Mouse (Mus musculus): Measurements from ENCODE around the gene Cdyl. TPM values are rescaled to one million over a fixed set of nuclear protein-coding genes. Genes with fewer than 3 reads are reported as not detected.

Cdyl gene
- polyA plus RNA-seq, 1 experiment from 2014 or later, result 12.0 TPM

GRCm38 (mm10) chr13:35677433-35678051 is 17.9 kb downstream of the Cdyl start:
- no peak overlapping the region for H3K27ac ChIP-seq (ENCODE audit: low read depth, low read length)
- ATAC-seq (ENCODE audit: low FRiP score), result no peak
- H3K9ac ChIP-seq (ENCODE audit: low read depth, low read length), result no peak overlapping the region
- WGBS, result 75% methylated on average over 7 of the region's 7 CpGs
- H3K4me1 ChIP-seq (replicated peaks; ENCODE audit: control insufficient read depth, insufficient read depth, low read length), result no peaks in the 10 kb centered on the region
- H3K27me3 ChIP-seq (ENCODE audit: control insufficient read depth, insufficient read depth, low read length), result no peaks in the 10 kb centered on the region
- no peaks in the 10 kb centered on the region for H3K9me3 ChIP-seq (ENCODE audit: control insufficient read depth, low read length)
- DNase-seq (ENCODE audit: low spot score), result no peak
- no peaks in the 10 kb centered on the region for H3K36me3 ChIP-seq (ENCODE audit: control insufficient read depth, insufficient read depth, low read length)
- H3K4me3 ChIP-seq (ENCODE audit: low read depth, low read length), result no peak overlapping the region
- no peak overlapping the region for H3K4me2 ChIP-seq (replicated peaks; ENCODE audit: low read depth, low read length)

- 89% methylated on average over 6 of the region's 6 CpGs for WGBS
- ATAC-seq (ENCODE audit: low FRiP score) (no peak), DNase-seq (ENCODE audit: low spot score) (no peak)
- H3K27ac ChIP-seq (ENCODE audit: low read depth, low read length), result no peak overlapping the region
- no peaks in the 10 kb centered on the region for H3K4me1 ChIP-seq (replicated peaks; ENCODE audit: control insufficient read depth, insufficient read depth, low read length)
- H3K9ac ChIP-seq (ENCODE audit: low read depth, low read length), result no peak overlapping the region
- no peaks in the 10 kb centered on the region for H3K27me3 ChIP-seq (ENCODE audit: control insufficient read depth, insufficient read depth, low read length)
- H3K36me3 ChIP-seq (ENCODE audit: control insufficient read depth, insufficient read depth, low read length), result no peaks in the 10 kb centered on the region
- H3K9me3 ChIP-seq (ENCODE audit: control insufficient read depth, low read length), result no peaks in the 10 kb centered on the region
- no peak overlapping the region for H3K4me2 ChIP-seq (replicated peaks; ENCODE audit: low read depth, low read length)
- no peak overlapping the region for H3K4me3 ChIP-seq (ENCODE audit: low read depth, low read length)
These were observed 19.1 kb downstream of the Cdyl start for GRCm38 (mm10) chr13:35678691-35679090.

- H3K9ac ChIP-seq (ENCODE audit: low read depth, low read length), result no peak overlapping the region
- no peak for ATAC-seq (ENCODE audit: low FRiP score)
- no peak overlapping the region for H3K4me2 ChIP-seq (replicated peaks; ENCODE audit: low read depth, low read length)
These were observed 21.7 kb downstream of the Cdyl start for GRCm38 (mm10) chr13:35681361-35681760.

GRCm38 (mm10) chr13:35686273-35686672 is 26.6 kb downstream of the Cdyl start:
- 76% methylated on average over 8 of the region's 8 CpGs for WGBS
- DNase-seq (ENCODE audit: low spot score) (no peak), ATAC-seq (ENCODE audit: low FRiP score) (no peak)
- Histone ChIP-seq H3K4me1 (replicated peaks; ENCODE audit: control insufficient read depth, insufficient read depth, low read length) (no peaks in the 10 kb centered on the region), H3K4me3 (ENCODE audit: low read depth, low read length) (no peak overlapping the region), H3K4me2 (replicated peaks; ENCODE audit: low read depth, low read length) (no peak overlapping the region), H3K36me3 (ENCODE audit: control insufficient read depth, insufficient read depth, low read length) (no peaks in the 10 kb centered on the region), H3K27ac (ENCODE audit: low read depth, low read length) (no peak overlapping the region), H3K27me3 (ENCODE audit: control insufficient read depth, insufficient read depth, low read length) (no peaks in the 10 kb centered on the region), H3K9me3 (ENCODE audit: control insufficient read depth, low read length) (no peaks in the 10 kb centered on the region), H3K9ac (ENCODE audit: low read depth, low read length) (no peak overlapping the region)

More at GRCm38 (mm10) chr13:35681361-35681760, 21.7 kb downstream of the Cdyl start:
- DNase-seq (ENCODE audit: low spot score), result no peak
- no peaks in the 10 kb centered on the region for H3K4me1 ChIP-seq (replicated peaks; ENCODE audit: control insufficient read depth, insufficient read depth, low read length)
- no peaks in the 10 kb centered on the region for H3K36me3 ChIP-seq (ENCODE audit: control insufficient read depth, insufficient read depth, low read length)
- no peaks in the 10 kb centered on the region for H3K27me3 ChIP-seq (ENCODE audit: control insufficient read depth, insufficient read depth, low read length)
- no peak overlapping the region for H3K4me3 ChIP-seq (ENCODE audit: low read depth, low read length)
- no peaks in the 10 kb centered on the region for H3K9me3 ChIP-seq (ENCODE audit: control insufficient read depth, low read length)
- WGBS, result 85% methylated on average over 3 of the region's 3 CpGs
- no peak overlapping the region for H3K27ac ChIP-seq (ENCODE audit: low read depth, low read length)

GRCm38 (mm10) chr13:35689560-35689959 is 29.9 kb downstream of the Cdyl start:
- ATAC-seq (ENCODE audit: low FRiP score) (no peak), DNase-seq (ENCODE audit: low spot score) (no peak)
- Histone ChIP-seq H3K4me1 (replicated peaks; ENCODE audit: control insufficient read depth, insufficient read depth, low read length) (no peaks in the 10 kb centered on the region), H3K27me3 (ENCODE audit: control insufficient read depth, insufficient read depth, low read length) (no peaks in the 10 kb centered on the region), H3K4me3 (ENCODE audit: low read depth, low read length) (no peak overlapping the region), H3K9ac (ENCODE audit: low read depth, low read length) (no peak overlapping the region), H3K9me3 (ENCODE audit: control insufficient read depth, low read length) (no peaks in the 10 kb centered on the region), H3K27ac (ENCODE audit: low read depth, low read length) (no peak overlapping the region), H3K4me2 (replicated peaks; ENCODE audit: low read depth, low read length) (no peak overlapping the region), H3K36me3 (ENCODE audit: control insufficient read depth, insufficient read depth, low read length) (no peaks in the 10 kb centered on the region)
- WGBS, result 84% methylated on average over 3 of the region's 3 CpGs

- H3K9ac ChIP-seq (ENCODE audit: low read depth, low read length), result no peak overlapping the region
- no peaks in the 10 kb centered on the region for H3K9me3 ChIP-seq (ENCODE audit: control insufficient read depth, low read length)
- no peak overlapping the region for H3K4me2 ChIP-seq (replicated peaks; ENCODE audit: low read depth, low read length)
- H3K27ac ChIP-seq (ENCODE audit: low read depth, low read length), result no peak overlapping the region
- H3K36me3 ChIP-seq (ENCODE audit: control insufficient read depth, insufficient read depth, low read length), result no peaks in the 10 kb centered on the region
- DNase-seq (ENCODE audit: low spot score) (no peak), ATAC-seq (ENCODE audit: low FRiP score) (no peak)
- no peak overlapping the region for H3K4me3 ChIP-seq (ENCODE audit: low read depth, low read length)
- WGBS, result 97% methylated on average over 4 of the region's 4 CpGs
- H3K27me3 ChIP-seq (ENCODE audit: control insufficient read depth, insufficient read depth, low read length), result no peaks in the 10 kb centered on the region
- H3K4me1 ChIP-seq (replicated peaks; ENCODE audit: control insufficient read depth, insufficient read depth, low read length), result no peaks in the 10 kb centered on the region
These were observed 58.0 kb downstream of the Cdyl start for GRCm38 (mm10) chr13:35717658-35718057.

- ATAC-seq (ENCODE audit: low FRiP score) (no peak), DNase-seq (ENCODE audit: low spot score) (no peak)
- Histone ChIP-seq H3K9ac (ENCODE audit: low read depth, low read length) (no peak overlapping the region), H3K4me2 (replicated peaks; ENCODE audit: low read depth, low read length) (no peak overlapping the region), H3K36me3 (ENCODE audit: control insufficient read depth, insufficient read depth, low read length) (no peaks in the 10 kb centered on the region), H3K27ac (ENCODE audit: low read depth, low read length) (no peak overlapping the region), H3K4me1 (replicated peaks; ENCODE audit: control insufficient read depth, insufficient read depth, low read length) (no peaks in the 10 kb centered on the region), H3K27me3 (ENCODE audit: control insufficient read depth, insufficient read depth, low read length) (no peaks in the 10 kb centered on the region), H3K9me3 (ENCODE audit: control insufficient read depth, low read length) (no peaks in the 10 kb centered on the region), H3K4me3 (ENCODE audit: low read depth, low read length) (no peak overlapping the region)
- 82% methylated on average over 6 of the region's 6 CpGs for WGBS
These were observed 59.9 kb downstream of the Cdyl start for GRCm38 (mm10) chr13:35719581-35719980.

GRCm38 (mm10) chr13:35723073-35723472 is 63.4 kb downstream of the Cdyl start:
- H3K9ac ChIP-seq (ENCODE audit: low read depth, low read length), result no peak overlapping the region
- 83% methylated on average over 1 of the region's 1 CpGs for WGBS
- ATAC-seq (ENCODE audit: low FRiP score) (no peak), DNase-seq (ENCODE audit: low spot score) (no peak)
- no peaks in the 10 kb centered on the region for H3K27me3 ChIP-seq (ENCODE audit: control insufficient read depth, insufficient read depth, low read length)
- no peaks in the 10 kb centered on the region for H3K36me3 ChIP-seq (ENCODE audit: control insufficient read depth, insufficient read depth, low read length)
- H3K4me3 ChIP-seq (ENCODE audit: low read depth, low read length), result no peak overlapping the region
- no peak overlapping the region for H3K27ac ChIP-seq (ENCODE audit: low read depth, low read length)
- H3K4me2 ChIP-seq (replicated peaks; ENCODE audit: low read depth, low read length), result no peak overlapping the region
- no peaks in the 10 kb centered on the region for H3K4me1 ChIP-seq (replicated peaks; ENCODE audit: control insufficient read depth, insufficient read depth, low read length)
- no peaks in the 10 kb centered on the region for H3K9me3 ChIP-seq (ENCODE audit: control insufficient read depth, low read length)

GRCm38 (mm10) chr13:35726025-35726424 is 66.4 kb downstream of the Cdyl start:
- H3K27ac ChIP-seq (ENCODE audit: low read depth, low read length), result no peak overlapping the region
- no peaks in the 10 kb centered on the region for H3K9me3 ChIP-seq (ENCODE audit: control insufficient read depth, low read length)
- no peaks in the 10 kb centered on the region for H3K4me1 ChIP-seq (replicated peaks; ENCODE audit: control insufficient read depth, insufficient read depth, low read length)
- no peak overlapping the region for H3K4me2 ChIP-seq (replicated peaks; ENCODE audit: low read depth, low read length)
- H3K4me3 ChIP-seq (ENCODE audit: low read depth, low read length), result no peak overlapping the region
- no peaks in the 10 kb centered on the region for H3K27me3 ChIP-seq (ENCODE audit: control insufficient read depth, insufficient read depth, low read length)
- H3K36me3 ChIP-seq (ENCODE audit: control insufficient read depth, insufficient read depth, low read length), result no peaks in the 10 kb centered on the region
- ATAC-seq (ENCODE audit: low FRiP score) (no peak), DNase-seq (ENCODE audit: low spot score) (no peak)
- H3K9ac ChIP-seq (ENCODE audit: low read depth, low read length), result no peak overlapping the region
- WGBS, result 89% methylated on average over 3 of the region's 3 CpGs

Data from hindbrain, embryonic 11.5 days (tissue).